Mouse (Mus musculus) urinary bladder, postnatal 25 days (tissue): ENCODE results near the gene Med26.
A peak's percentile ranks its signal among the peaks of the same experiment; 100 is the strongest.

Experiments
- DNase-seq: peaks from one replicate; pipeline ENCODE4 v3.0.0; 2022; ENCODE audit warnings: low spot score

Gene Med26

DNA sequence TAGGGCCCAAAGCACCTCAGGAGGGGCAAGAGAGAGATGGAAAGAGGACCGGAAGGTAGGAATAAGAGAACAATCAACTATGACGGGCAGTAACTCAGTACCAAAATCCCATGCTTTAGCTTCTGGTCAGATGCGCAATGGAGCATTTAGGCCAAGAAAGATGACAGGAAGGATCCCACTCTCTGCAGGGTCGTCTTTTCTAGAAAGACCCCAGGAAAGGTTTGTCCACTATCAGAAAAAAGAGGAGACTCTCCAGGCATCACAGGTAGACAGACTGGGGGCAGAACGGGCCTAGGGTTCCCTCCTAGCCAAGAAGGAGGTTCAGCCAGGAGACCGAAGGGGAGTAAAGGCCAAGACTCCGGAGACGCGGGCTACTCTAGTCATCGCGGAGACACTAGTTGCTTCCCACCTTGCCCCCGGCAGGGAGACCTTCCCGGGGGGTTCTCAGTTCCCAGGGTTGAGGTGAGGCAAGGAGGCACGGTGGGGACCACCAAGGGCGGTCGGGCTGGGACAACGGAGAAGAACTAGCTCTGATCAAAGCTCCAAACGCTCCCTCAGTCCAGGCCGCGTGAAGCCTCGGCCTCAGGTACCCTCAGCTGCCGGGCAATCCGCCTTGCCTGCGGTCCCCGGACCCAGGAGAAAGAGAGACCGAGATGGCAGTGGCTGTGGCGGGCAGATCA is 808 bp downstream of the Med26 start:
- DNase-seq, result no peak

- no peak for DNase-seq
These were observed 8.8 kb downstream of the Med26 start for GRCm38 (mm10) chr8:72539234-72539633.

GRCm38 (mm10) chr8:72534888-72535287 is 13.2 kb downstream of the Med26 start:
- DNase-seq, result no peak

DNA sequence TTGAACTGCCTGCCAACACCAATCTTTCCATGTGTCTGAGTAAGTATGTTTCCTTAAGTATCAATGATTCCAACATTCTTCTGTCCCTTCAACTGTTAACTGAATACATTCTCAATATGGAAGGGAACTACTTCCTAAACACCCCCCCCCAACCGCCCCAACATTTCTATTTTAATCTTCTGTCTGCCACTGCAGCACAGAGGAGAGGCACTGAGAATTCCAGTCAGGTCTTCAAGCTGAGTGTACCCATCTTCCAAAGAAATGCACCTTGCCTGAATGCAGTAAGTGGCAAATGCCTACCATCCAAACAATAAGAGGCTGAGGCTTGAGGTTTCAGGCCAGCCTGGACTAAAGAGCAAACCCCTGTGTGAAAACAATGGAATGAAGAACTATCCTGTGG is 16.0 kb downstream of the Med26 start:
- DNase-seq, result no peak

- DNase-seq, result no peak
These were observed 26.2 kb downstream of the Med26 start for GRCm38 (mm10) chr8:72521888-72522287.

GRCm38 (mm10) chr8:72517421-72517988 is 30.6 kb downstream of the Med26 start:
- no peak for DNase-seq

- no peak for DNase-seq
These were observed 34.9 kb downstream of the Med26 start for GRCm38 (mm10) chr8:72513158-72513557.

DNA sequence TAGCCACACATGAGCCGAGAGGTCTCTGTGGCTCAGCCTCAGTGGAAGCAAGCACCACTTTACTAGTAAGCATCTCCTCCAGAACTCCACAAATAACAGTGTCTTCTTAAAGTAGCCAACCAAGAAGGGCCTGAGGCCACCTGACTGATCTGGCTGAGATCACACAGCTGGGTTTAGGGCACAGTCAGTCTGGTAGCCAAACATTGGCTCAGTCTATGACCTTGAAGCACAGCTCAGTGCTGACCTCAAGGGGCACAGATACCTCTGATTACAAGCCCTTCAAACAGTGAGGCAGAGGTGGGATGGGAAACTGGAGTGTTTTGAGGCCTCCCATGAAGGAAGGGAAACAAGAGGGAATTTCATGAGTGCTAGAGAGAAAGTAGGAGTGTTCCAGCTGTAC is 35.4 kb downstream of the Med26 start:
- no peak for DNase-seq

DNA sequence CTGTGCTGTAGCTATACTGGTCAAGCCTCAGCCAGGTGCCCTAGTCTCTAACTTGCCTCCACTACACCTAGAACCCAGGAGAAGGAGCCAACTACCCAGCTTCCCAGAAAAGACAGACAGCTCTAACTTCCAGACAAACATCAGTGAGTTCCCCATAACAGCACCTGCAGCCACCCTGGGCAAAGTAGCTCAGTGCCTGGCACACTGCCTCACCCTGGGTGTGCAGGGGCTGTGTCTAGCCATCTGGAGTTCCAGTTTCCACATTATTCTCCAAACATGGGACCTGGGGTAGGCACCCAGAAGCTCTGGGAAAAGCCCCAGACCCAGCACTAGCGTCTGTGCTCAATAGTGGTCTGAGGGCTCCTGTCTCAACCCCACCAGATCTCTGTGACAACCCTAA is 40.6 kb downstream of the Med26 start:
- no peak for DNase-seq

DNA sequence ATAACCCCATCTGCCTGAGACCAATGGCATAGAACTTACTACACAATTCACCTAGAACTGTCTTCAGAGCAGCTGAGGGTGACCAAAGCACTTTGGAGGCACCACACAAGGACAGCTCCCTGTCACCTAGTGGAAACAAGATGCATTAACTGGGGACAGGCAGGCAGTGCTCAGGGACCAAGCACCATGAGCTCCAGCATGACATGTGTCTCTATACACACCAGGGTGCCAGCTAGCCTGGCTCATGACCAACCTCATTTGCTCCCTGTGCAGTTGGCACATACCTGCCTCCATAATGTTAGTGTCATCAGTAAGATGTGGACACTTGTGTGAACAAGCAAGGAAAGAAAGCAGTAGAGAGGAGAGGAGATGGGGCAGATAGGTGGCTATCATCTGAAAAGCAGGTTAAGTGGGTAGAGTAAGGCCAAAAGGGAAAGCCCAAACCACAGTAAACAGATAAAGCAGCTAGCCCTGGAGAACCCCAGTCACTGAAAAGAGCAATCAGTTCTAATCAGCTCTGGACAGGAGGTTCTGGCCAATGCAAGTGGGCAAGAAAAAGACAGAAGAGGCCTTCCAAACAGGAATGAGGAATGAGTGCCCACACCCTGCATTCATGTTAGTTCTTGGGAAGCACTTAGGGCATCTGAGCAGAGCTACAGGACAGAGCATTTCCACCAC is 43.3 kb downstream of the Med26 start:
- DNase-seq, result no peak

- DNase-seq, result no peak
These were observed 43.9 kb downstream of the Med26 start for GRCm38 (mm10) chr8:72504137-72504536.

GRCm38 (mm10) chr8:72500521-72500931 is 47.5 kb downstream of the Med26 start:
- DNase-seq, result no peak

GRCm38 (mm10) chr8:72499521-72500284 is 48.4 kb downstream of the Med26 start:
- no peak for DNase-seq

- no peak for DNase-seq
These were observed 49.5 kb downstream of the Med26 start for GRCm38 (mm10) chr8:72498527-72498926.

DNA sequence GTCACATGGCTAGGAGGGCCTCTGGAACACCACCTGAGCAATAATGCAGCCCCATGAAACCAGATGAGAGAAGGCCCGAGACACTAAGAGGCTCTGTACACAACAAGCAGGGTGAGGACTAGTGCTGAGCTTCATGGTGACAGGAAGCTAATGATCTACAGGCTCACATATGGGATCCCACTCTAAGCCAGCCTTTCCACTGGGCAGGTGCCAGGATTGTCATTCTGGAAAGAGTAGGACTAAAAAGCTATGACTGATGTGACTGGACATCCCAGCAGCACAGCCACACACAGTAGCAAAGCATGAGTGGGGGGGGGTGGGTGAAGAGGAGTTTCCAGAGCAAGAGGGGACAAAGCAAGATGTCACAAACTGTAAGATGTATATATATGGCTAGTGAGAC is 50.2 kb downstream of the Med26 start:
- DNase-seq, result no peak

DNA sequence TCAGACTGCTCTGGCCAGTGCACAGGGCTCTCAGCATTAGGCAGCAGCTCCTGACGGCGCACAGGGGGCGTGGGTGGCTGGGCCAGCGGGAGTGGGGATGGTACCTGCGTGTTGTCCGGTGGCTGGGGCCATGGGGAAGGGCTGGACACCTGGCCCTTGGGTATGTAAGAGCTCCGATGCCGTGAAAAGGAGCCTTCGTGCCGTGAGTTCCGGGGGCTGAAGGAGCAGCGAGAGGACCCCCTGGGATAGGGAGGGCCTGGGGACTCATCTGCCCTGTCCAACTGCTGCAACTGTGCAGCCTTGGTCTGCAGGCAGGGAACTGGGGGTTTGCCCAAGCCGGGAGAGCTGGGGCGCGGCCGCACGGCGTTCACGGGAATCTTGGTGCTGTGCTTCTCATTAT is 51.9 kb downstream of the Med26 start:
- no peak for DNase-seq

DNA sequence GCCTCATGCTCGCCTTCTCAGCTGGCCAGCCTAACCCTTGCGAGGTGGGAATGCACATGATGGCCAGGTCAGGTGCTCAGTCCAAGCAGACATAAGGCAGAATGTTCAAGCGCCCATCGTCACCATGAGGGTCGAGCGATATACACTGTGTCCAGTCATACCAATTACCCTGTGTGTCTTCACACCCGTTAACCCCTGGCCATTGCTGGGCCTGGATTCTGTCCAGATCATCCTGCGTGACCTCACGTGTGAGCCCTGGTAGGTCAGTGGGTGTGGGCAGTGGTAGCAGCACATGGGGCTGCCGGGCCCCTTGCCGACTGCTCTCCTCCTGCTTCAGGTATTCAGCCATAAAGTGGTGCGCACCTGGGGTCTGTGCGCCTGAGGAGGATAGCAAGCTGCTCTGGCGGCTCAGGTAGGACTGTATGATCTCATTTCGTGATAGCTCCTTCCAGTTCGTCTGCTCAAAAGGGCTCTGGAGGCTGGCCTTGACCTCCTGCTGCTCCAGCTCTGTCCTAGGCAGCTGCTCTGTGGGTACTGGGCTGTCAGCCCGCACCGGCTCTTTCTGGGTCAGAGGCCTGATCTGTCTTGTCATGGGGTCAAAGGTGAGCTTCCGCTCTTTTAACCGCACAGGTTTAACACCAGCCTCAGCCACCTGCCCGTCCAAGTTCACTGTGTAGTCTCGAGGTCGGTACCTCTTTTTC is 52.5 kb downstream of the Med26 start:
- no peak for DNase-seq

GRCm38 (mm10) chr8:72493381-72493780 is 54.7 kb downstream of the Med26 start:
- no peak for DNase-seq

DNA sequence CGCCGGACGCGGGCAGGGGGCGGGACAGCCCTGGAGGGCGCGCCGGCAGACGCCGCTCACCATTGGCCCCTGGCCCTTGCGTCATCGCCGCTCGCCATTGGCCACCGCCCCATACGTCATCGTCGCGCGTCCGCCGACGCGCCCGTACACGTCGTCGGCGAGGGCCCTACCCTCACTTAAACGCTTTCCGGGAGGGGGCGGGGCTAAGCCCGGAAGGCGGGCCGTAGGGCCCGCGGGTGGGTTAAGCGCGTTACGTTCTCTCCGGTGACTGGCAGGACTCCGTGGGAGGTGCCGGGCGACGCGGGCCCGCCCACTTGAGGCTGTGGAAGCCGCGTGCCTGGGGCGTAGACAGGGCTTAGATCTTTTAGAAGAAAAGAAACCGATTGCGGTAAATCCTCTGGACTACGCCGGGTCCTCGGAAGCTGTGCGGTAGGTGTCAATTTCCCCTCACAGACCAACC is 55.4 kb downstream of the Med26 start:
- peak; percentile 100 for DNase-seq

DNA sequence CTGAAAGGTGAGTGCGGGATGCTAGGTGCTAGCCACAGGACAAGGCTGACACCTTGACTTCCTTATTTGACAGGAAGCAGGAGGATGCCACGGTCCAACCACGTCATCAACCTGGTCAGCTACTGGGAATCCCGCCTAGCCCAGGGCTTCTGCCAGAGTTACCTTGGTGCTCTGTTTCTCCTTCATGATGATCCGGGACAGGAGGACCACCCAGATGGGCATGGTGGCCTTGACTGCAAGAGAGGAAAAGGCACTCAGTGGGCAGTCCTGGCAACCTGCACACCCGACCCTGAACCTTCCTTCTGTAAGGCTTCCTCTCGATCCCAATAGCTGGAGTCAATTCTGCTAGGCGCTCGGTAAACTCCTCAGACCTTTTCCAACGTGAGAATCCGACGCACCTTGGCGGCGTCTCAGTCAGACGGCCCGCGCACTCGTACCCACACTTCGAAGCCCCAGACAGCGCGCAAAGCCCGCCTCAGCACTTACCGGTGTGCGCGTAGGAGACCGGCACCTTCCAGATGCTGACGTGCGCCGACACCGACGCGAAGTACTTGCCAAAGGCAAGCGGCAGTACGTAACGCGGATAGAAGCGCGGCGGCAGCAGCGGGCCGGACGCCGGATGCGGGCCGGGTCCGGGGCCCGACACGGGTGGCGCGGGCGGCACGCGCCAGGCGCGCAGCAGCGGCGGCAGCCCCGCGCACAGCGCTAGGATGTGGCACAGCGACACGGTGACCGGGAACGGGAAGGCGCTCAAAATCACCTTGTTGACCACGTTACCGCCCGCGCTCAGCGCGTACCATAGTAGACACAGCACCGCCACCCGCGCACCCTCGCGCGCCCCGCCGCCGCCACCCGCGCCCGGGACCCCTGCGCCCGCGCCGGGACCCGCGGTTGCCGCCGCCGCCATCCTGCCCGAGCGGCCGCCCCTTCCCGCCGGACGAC is 56.1 kb downstream of the Med26 start, which contains the start of gene Slc35e1:
Slc35e1 (minus strand) TSS at position 935 of the 942 bp plus-strand sequence.
- no peak for DNase-seq

- DNase-seq, result no peak
These were observed 57.1 kb downstream of the Med26 start for GRCm38 (mm10) chr8:72491017-72491416.
